Mouse (Mus musculus) adrenal gland, adult (tissue): Measurements from ENCODE around the gene Tcp10c.
"Not testable (repeated sequence)": the region's sequence is repeated elsewhere in the genome, so short reads cannot be mapped to it uniquely, and the experiment has no call there.

Source experiments
- DNase-seq, 2 experiments: peaks; one replicate each; pipeline ENCODE4 v3.0.0; 2022 to 2023; ENCODE audit warnings: low spot score in 1 of 2; ENCODE audit not compliant: inconsistent age in 2 of 2

Gene Tcp10c

GRCm38 (mm10) chr17:13381286-13381685, 26.9 kb downstream of the Tcp10c start:
- not testable (repeated sequence) for DNase-seq

- DNase-seq: not testable (repeated sequence)
Observed at GRCm38 (mm10) chr17:13391020-13391419, 36.6 kb downstream of the Tcp10c start.

- not testable (repeated sequence) for DNase-seq
Observed at GRCm38 (mm10) chr17:13399961-13400360, 45.6 kb downstream of the Tcp10c start.

- not testable (repeated sequence) for DNase-seq
Observed at GRCm38 (mm10) chr17:13402118-13402517, 47.7 kb downstream of the Tcp10c start.

- not testable (repeated sequence) for DNase-seq
Observed at GRCm38 (mm10) chr17:13403527-13404131, 49.3 kb downstream of the Tcp10c start.

- DNase-seq: peak in 1 of 2 experiments; percentile 13
Observed at GRCm38 (mm10) chr17:13406023-13406422, 51.7 kb downstream of the Tcp10c start.

- DNase-seq: peak in 1 of 2 experiments; percentile 29
Observed at GRCm38 (mm10) chr17:13406701-13407100, 52.3 kb downstream of the Tcp10c start.

GRCm38 (mm10) chr17:13407621-13408256, 53.4 kb downstream of the Tcp10c start:
- DNase-seq: peak in 1 of 2 experiments; percentile 14

GRCm38 (mm10) chr17:13408257-13408633, 53.9 kb downstream of the Tcp10c start:
- DNase-seq: peak in 1 of 2 experiments; percentile 15

GRCm38 (mm10) chr17:13421022-13421591, 66.7 kb downstream of the Tcp10c start:
- DNase-seq: peak in 1 of 2 experiments; percentile 42

- DNase-seq: not testable (repeated sequence)
Observed at GRCm38 (mm10) chr17:13422638-13423037, 68.3 kb downstream of the Tcp10c start.

GRCm38 (mm10) chr17:13423373-13424024, 69.1 kb downstream of the Tcp10c start:
- DNase-seq: peak in 1 of 2 experiments; percentile 19

GRCm38 (mm10) chr17:13424321-13424720, 69.9 kb downstream of the Tcp10c start:
- not testable (repeated sequence) for DNase-seq

GRCm38 (mm10) chr17:13425694-13426093, 71.3 kb downstream of the Tcp10c start:
- not testable (repeated sequence) for DNase-seq

- not testable (repeated sequence) for DNase-seq
Observed at GRCm38 (mm10) chr17:13426508-13426907, 72.1 kb downstream of the Tcp10c start.
